In the genomic region with DNA sequence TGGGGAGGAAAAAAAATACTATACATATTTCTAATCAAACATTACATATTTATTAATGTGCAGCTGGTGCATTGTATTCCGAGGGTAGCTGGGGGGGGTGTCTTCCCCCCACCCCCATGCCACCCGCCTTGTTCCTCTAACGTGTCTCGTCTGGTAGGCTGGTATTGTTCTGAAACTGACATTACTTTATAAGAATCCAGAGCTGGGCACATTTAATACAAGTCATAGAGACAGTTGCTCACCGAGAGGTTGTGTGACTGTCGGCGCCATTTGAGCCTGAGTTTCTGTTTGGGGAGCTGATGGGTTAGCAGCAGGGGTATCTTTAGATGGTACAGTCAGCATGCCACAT, we compare ENCODE assay signal across 16 mouse cellular contexts.
DNase-seq lines count a peak whose midpoint lies in the region; ATAC-seq and TF ChIP-seq lines count a peak whose summit lies in the region.
"Had no signal": no experiment of that assay in that cellular context is flagged by ENCODE, and none has a peak within 500 bp of the region (broad histone marks: within the 10 kb centered on the region; RNA-seq: fewer than 3 reads in every experiment).

No protein-coding gene starts in this region.

- H3K36me3 ChIP-seq in forebrain, embryonic 15.5 days, result no peaks in the 10 kb centered on the region
- no peaks in the 10 kb centered on the region for H3K36me3 ChIP-seq in hindbrain, postnatal 0 days (ENCODE audit: insufficient read depth, low read length)
- no peaks in the 10 kb centered on the region for H3K36me3 ChIP-seq in liver, embryonic 11.5 days (ENCODE audit: control insufficient read depth, insufficient read depth, low read length)
- H3K36me3 ChIP-seq: limb, embryonic 12.5 days had no signal

- no peaks in the 10 kb centered on the region for H3K27me3 ChIP-seq in forebrain, embryonic 15.5 days
- H3K27me3 ChIP-seq in hindbrain, postnatal 0 days (ENCODE audit: insufficient read depth, low read length), result no peaks in the 10 kb centered on the region
- no peaks in the 10 kb centered on the region; the same call in 1 of the 2 replicates for H3K27me3 ChIP-seq in liver, embryonic 11.5 days (replicated peaks; ENCODE audit: control insufficient read depth, insufficient read depth, low read length)

- peaks cover 16% of the 10 kb centered on the region for H3K4me1 ChIP-seq in forebrain, embryonic 15.5 days
- H3K4me1 ChIP-seq in hindbrain, postnatal 0 days (ENCODE audit: insufficient read depth, low read length), result peaks cover 6% of the 10 kb centered on the region
- no peaks in the 10 kb centered on the region for H3K4me1 ChIP-seq in liver, embryonic 11.5 days (replicated peaks; ENCODE audit: control insufficient read depth, insufficient read depth, low read length)
- H3K4me1 ChIP-seq: limb, embryonic 12.5 days had no signal

- no peak overlapping the region for H3K9ac ChIP-seq in forebrain, embryonic 15.5 days (replicated peaks)
- no peak overlapping the region for H3K9ac ChIP-seq in hindbrain, postnatal 0 days (replicated peaks; ENCODE audit: low read length)
- H3K9ac ChIP-seq in liver, embryonic 11.5 days (ENCODE audit: low read depth, low read length), result no peak overlapping the region
- H3K9ac ChIP-seq: limb, embryonic 12.5 days; liver, embryonic 14.5 days had no signal

- no peaks in the 10 kb centered on the region for H3K9me3 ChIP-seq in forebrain, embryonic 15.5 days
- H3K9me3 ChIP-seq in hindbrain, postnatal 0 days (ENCODE audit: low read length), result no peaks in the 10 kb centered on the region
- no peaks in the 10 kb centered on the region for H3K9me3 ChIP-seq in liver, embryonic 11.5 days (ENCODE audit: control insufficient read depth, low read length)

- no peak for TF ChIP-seq CTCF in brain, embryonic 14.5 days (IDR thresholded peaks at IDR 0.05; ENCODE audit: borderline replicate concordance, extremely low read depth, insufficient read depth, insufficient read length)
- TF ChIP-seq CTCF in hindbrain, postnatal 0 days (IDR thresholded peaks at IDR 0.05; ENCODE audit: low read depth), result no peak

- no peak for ATAC-seq in forebrain, embryonic 15.5 days (replicated peaks)
- ATAC-seq in hindbrain, postnatal 0 days, result no peak
- ATAC-seq in liver, embryonic 11.5 days (replicated peaks; ENCODE audit: low FRiP score), result no peak

- peak; percentile 56 for DNase-seq in heart, adult 11 months
- no peak for DNase-seq in heart, adult 18-20 months
- DNase-seq in brain, embryonic 14.5 days (ENCODE audit: low read depth), result peak; percentile 28
- DNase-seq in hindbrain, postnatal 0 days (ENCODE audit: low spot score), result no peak
- DNase-seq in kidney, postnatal 10 days, result no peak
- no peak for DNase-seq in liver, embryonic 11.5 days (ENCODE audit: low spot score)
- no peak for DNase-seq in kidney, postnatal 4 days
- DNase-seq: adrenal gland, postnatal 10 days; B cell, adult 2 months; cerebellum, adult 11-12 months; gastrocnemius, postnatal 10 days; kidney, adult 2 months; thymus, postnatal 14 days had no signal

- H3K4me2 ChIP-seq in forebrain, embryonic 15.5 days (replicated peaks), result no peak overlapping the region; the same call in 1 of the 2 replicates
- H3K4me2 ChIP-seq in hindbrain, postnatal 0 days (ENCODE audit: low read depth, low read length), result peak overlapping the region; percentile 36
- no peak overlapping the region for H3K4me2 ChIP-seq in liver, embryonic 11.5 days
- H3K4me2 ChIP-seq: limb, embryonic 12.5 days had no signal

- WGBS in forebrain, embryonic 15.5 days, result 44% methylated on average over 7 of the region's 7 CpGs
- WGBS in hindbrain, postnatal 0 days, result 29% methylated on average over 7 of the region's 7 CpGs
- WGBS in liver, embryonic 11.5 days, result 82% methylated on average over 7 of the region's 7 CpGs

- no peak overlapping the region for H3K4me3 ChIP-seq in forebrain, embryonic 15.5 days
- no peak overlapping the region for H3K4me3 ChIP-seq in hindbrain, postnatal 0 days (ENCODE audit: low read length)
- H3K4me3 ChIP-seq in liver, embryonic 11.5 days (ENCODE audit: low read depth, low read length), result no peak overlapping the region
- H3K4me3 ChIP-seq: limb, embryonic 12.5 days had no signal

- peak overlapping the region; percentile 46; the same call in 1 of the 2 replicates for H3K27ac ChIP-seq in forebrain, embryonic 15.5 days (replicated peaks)
- no peak overlapping the region for H3K27ac ChIP-seq in hindbrain, postnatal 0 days
- H3K27ac ChIP-seq in liver, embryonic 11.5 days (ENCODE audit: low read depth, low read length), result no peak overlapping the region
- H3K27ac ChIP-seq: limb, embryonic 12.5 days; liver, embryonic 14.5 days had no signal

- no peak for TF ChIP-seq POLR2A in brain, embryonic 14.5 days (IDR thresholded peaks at IDR 0.05; ENCODE audit: borderline replicate concordance, extremely low read depth, insufficient read depth, insufficient read length, poor library complexity, severe bottlenecking)

Comparison
In these comparisons a context has a peak if more than half of its experiments do, and no peak if none do; other contexts are left out.
1. DNase-seq: peak in heart, adult 11 months (single experiment) and brain, embryonic 14.5 days (single experiment); none in heart, adult 18-20 months (0 of 2), hindbrain, postnatal 0 days (single experiment), kidney, postnatal 10 days (single experiment), liver, embryonic 11.5 days (single experiment) and kidney, postnatal 4 days (0 of 2).